Mouse (Mus musculus) CH12.LX (cell line): Measurements from ENCODE around the gene Fam228b. TPM values are rescaled to one million over a fixed set of nuclear protein-coding genes. Genes with fewer than 3 reads are reported as not detected.

Experiments used
- DNase-seq: peaks from one replicate; pipeline ENCODE4 v3.0.0-alpha.2; 2013; ENCODE audit errors: extremely low read depth
- H3K27ac ChIP-seq: 2 replicates; pipeline ENCODE4 v1.5.1; 2012; ENCODE audit warnings: low read depth, mild to moderate bottlenecking, control low read depth, moderate library complexity; ENCODE audit not compliant: insufficient read depth
- H3K27me3 ChIP-seq: replicated peaks from 2 replicates; pipeline ENCODE3; 2012; ENCODE audit warnings: inconsistent platforms
- H3K36me3 ChIP-seq, 2 experiments: replicated peaks in 1 of 2; 2 replicates each; pipeline versions ENCODE3 to v1.6.1; 2012; ENCODE audit warnings: inconsistent platforms in 1 of 2, low read length in 1 of 2, mild to moderate bottlenecking in 1 of 2, mixed read lengths in 1 of 2, moderate library complexity in 1 of 2; ENCODE audit not compliant: control insufficient read depth in 1 of 2, insufficient read depth in 1 of 2
- H3K4me1 ChIP-seq, 2 experiments: 2 replicates each; pipeline ENCODE4 v1.6.1; 2012; ENCODE audit warnings: inconsistent platforms in 1 of 2, moderate library complexity in 1 of 2; ENCODE audit not compliant: insufficient read depth in 2 of 2, control insufficient read depth in 1 of 2
- H3K4me2 ChIP-seq: 2 replicates; pipeline ENCODE4 v1.6.1; 2012; ENCODE audit warnings: low read depth, mild to moderate bottlenecking, control low read depth; ENCODE audit not compliant: poor library complexity, insufficient read depth, severe bottlenecking
- H3K4me3 ChIP-seq, 3 experiments: fragments of 150-350 bp in 1 of 3; sonication (generic) in 1 of 3; replicated peaks in 1 of 3; 2 replicates each; pipeline versions ENCODE3 to v1.5.1; 2011 to 2012; ENCODE audit warnings: low read depth in 2 of 3, low read length in 2 of 3, mild to moderate bottlenecking in 2 of 3, moderate library complexity in 2 of 3, control low read depth in 1 of 3, improper control_type of control experiment in 1 of 3, inconsistent platforms in 1 of 3, mixed read lengths in 1 of 3; ENCODE audit not compliant: poor library complexity in 1 of 3
- H3K79me2 ChIP-seq: replicated peaks from 2 replicates; pipeline ENCODE4 v1.6.1; 2012; ENCODE audit warnings: mild to moderate bottlenecking, moderate library complexity; ENCODE audit not compliant: control insufficient read depth, poor library complexity, insufficient read depth, severe bottlenecking; ENCODE audit errors: extremely low read depth
- H3K9ac ChIP-seq: 2 replicates; pipeline ENCODE4 v1.6.1; 2012; ENCODE audit warnings: low read depth, mild to moderate bottlenecking, control low read depth, moderate library complexity; ENCODE audit not compliant: insufficient read depth
- H3K9me3 ChIP-seq: replicated peaks from 2 replicates; pipeline ENCODE3; 2012; ENCODE audit warnings: low read length, inconsistent platforms, mixed read lengths
- BHLHE40 ChIP-seq: IDR thresholded peaks from 2 replicates; pipeline ENCODE4 v1.6.1; 2011; ENCODE audit warnings: mild to moderate bottlenecking, low read depth, low read length, improper control_type of control experiment
- CHD1 ChIP-seq: IDR thresholded peaks from 2 replicates; pipeline ENCODE4 v1.6.1; 2012; ENCODE audit warnings: low read depth, low read length, improper control_type of control experiment, inconsistent platforms
- CHD2 ChIP-seq: IDR thresholded peaks from 2 replicates; pipeline ENCODE4 v1.6.1; 2011; ENCODE audit warnings: low read length, improper control_type of control experiment
- CTCF ChIP-seq, 2 experiments: IDR thresholded peaks in 1 of 2; conservative IDR thresholded peaks in 1 of 2; 2 replicates each; pipeline ENCODE4 v1.5.1; 2011 to 2012; ENCODE audit warnings: low read depth in 2 of 2, low read length in 2 of 2, improper control_type of control experiment in 1 of 2, inconsistent platforms in 1 of 2, mild to moderate bottlenecking in 1 of 2, moderate library complexity in 1 of 2
- EP300 ChIP-seq: IDR thresholded peaks from 2 replicates; pipeline ENCODE4 v1.6.1; 2011; ENCODE audit warnings: low read length, improper control_type of control experiment
- HCFC1 ChIP-seq: IDR thresholded peaks from 2 replicates; pipeline ENCODE4 v1.6.1; 2012; ENCODE audit warnings: low read depth, mild to moderate bottlenecking, inconsistent platforms, low read length, improper control_type of control experiment
- KAT2A ChIP-seq: IDR thresholded peaks from 2 replicates; pipeline ENCODE4 v1.6.1; 2012; ENCODE audit warnings: low read length, improper control_type of control experiment, inconsistent platforms; ENCODE audit not compliant: insufficient replicate concordance
- MAFK ChIP-seq: IDR thresholded peaks from 2 replicates; pipeline ENCODE4 v1.6.1; 2011; ENCODE audit warnings: low read length, improper control_type of control experiment; ENCODE audit not compliant: insufficient replicate concordance
- MAX ChIP-seq: IDR thresholded peaks from 2 replicates; pipeline ENCODE4 v1.6.1; 2011; ENCODE audit warnings: low read length, improper control_type of control experiment
- MEF2A ChIP-seq: IDR thresholded peaks from 2 replicates; pipeline ENCODE4 v1.6.1; 2014; ENCODE audit warnings: low read depth, mild to moderate bottlenecking, inconsistent platforms, low read length, improper control_type of control experiment, borderline replicate concordance
- MXI1 ChIP-seq: IDR thresholded peaks from 2 replicates; pipeline ENCODE4 v1.6.1; 2011; ENCODE audit warnings: mild to moderate bottlenecking, low read depth, low read length, improper control_type of control experiment
- MYC ChIP-seq: IDR thresholded peaks from 2 replicates; pipeline ENCODE4 v1.6.1; 2011; ENCODE audit warnings: low read depth, mild to moderate bottlenecking, improper control_type of control experiment, low read length
- NELFE ChIP-seq: IDR thresholded peaks from 2 replicates; pipeline ENCODE4 v1.6.1; 2011; ENCODE audit warnings: low read depth, low read length, improper control_type of control experiment
- PAX5 ChIP-seq: IDR thresholded peaks from 2 replicates; pipeline ENCODE4 v1.6.1; 2012; ENCODE audit warnings: low read length, inconsistent platforms, mixed read lengths
- POLR2AphosphoS2 ChIP-seq: IDR thresholded peaks from 2 replicates; pipeline ENCODE4 v1.6.1; 2011; ENCODE audit warnings: low read depth, low read length, improper control_type of control experiment
- RAD21 ChIP-seq: IDR thresholded peaks from 2 replicates; pipeline ENCODE4 v1.6.1; 2011; ENCODE audit warnings: low read depth, mild to moderate bottlenecking, low read length, improper control_type of control experiment, moderate library complexity
- RCOR1 ChIP-seq: conservative IDR thresholded peaks from 2 replicates; pipeline ENCODE4 v1.6.1; 2012; ENCODE audit warnings: low read depth, mild to moderate bottlenecking, inconsistent platforms, low read length, improper control_type of control experiment
- SIN3A ChIP-seq: IDR thresholded peaks from 2 replicates; pipeline ENCODE4 v1.6.1; 2012; ENCODE audit warnings: low read length, improper control_type of control experiment, inconsistent platforms
- SMC3 ChIP-seq: IDR thresholded peaks from 2 replicates; pipeline ENCODE4 v1.6.1; 2011; ENCODE audit warnings: low read depth, low read length, improper control_type of control experiment
- USF1 ChIP-seq: IDR thresholded peaks from 2 replicates; pipeline ENCODE4 v1.6.1; 2014; ENCODE audit warnings: low read depth, mild to moderate bottlenecking, inconsistent platforms, low read length, improper control_type of control experiment
- ZMIZ1 ChIP-seq: IDR thresholded peaks from 2 replicates; pipeline ENCODE4 v1.6.1; 2012; ENCODE audit warnings: low read depth, mild to moderate bottlenecking, inconsistent platforms, low read length, improper control_type of control experiment
- ZNF384 ChIP-seq: IDR thresholded peaks from 2 replicates; pipeline ENCODE4 v1.6.1; 2012; ENCODE audit warnings: low read depth, low read length, improper control_type of control experiment, inconsistent platforms
- dilution Hi-C: fragments of 300-500 bp; cut with MboI; formaldehyde crosslinking; loops from 2 replicates; pipeline ENCODE4 v1.14.3; 2020; ENCODE audit warnings: low sequenced_read_pairs; ENCODE audit not compliant: extremely low pct_unique_long_range_greater_than_20kb, extremely low pct_ligation_motif_present
- in situ Hi-C: fragments of 300-500 bp; cut with MboI; formaldehyde crosslinking; loops from 3 replicates; pipeline ENCODE4 v1.14.3; 2019; ENCODE audit warnings: low sequenced_read_pairs, low pct_ligation_motif_present, low pct_unique_long_range_greater_than_20kb, mixed read lengths
- polyA plus RNA-seq: library from polyadenylated mRNA; unstranded; fragments of >175 nt; gene quantifications from 2 replicates; pipeline ENCODE4 v1.2.1, GENCODE M21; 2012; ENCODE audit warnings: low read depth; ENCODE audit not compliant: insufficient read length
- total RNA-seq, 2 experiments: library from RNA; depleted of rRNA; stranded (reverse); fragments of 300-350 nt in 1 of 2; fragments of >200 nt in 1 of 2; gene quantifications; 2 replicates each; pipeline ENCODE4 v1.2.3; 2012 to 2014

Fam228b gene
- total and polyA plus RNA-seq, 3 experiments, result 0.13 TPM; not detected in 2

GRCm38 (mm10) chr12:4742183-4742582 is 26.9 kb downstream of the Fam228b start:
- H3K9ac ChIP-seq, result no peak overlapping the region
- no peaks in the 10 kb centered on the region for H3K79me2 ChIP-seq
- no peak overlapping the region for H3K4me3 ChIP-seq
- DNase-seq, result peak; percentile 15
- H3K9me3 ChIP-seq, result no peaks in the 10 kb centered on the region
- no peaks in the 10 kb centered on the region for H3K27me3 ChIP-seq
- no peak overlapping the region for H3K27ac ChIP-seq
- in situ Hi-C loops (no loop called here), dilution Hi-C loops (no loop called here)
- TF ChIP-seq BHLHE40 (no peak), MXI1 (no peak), MEF2A (no peak), MYC (no peak), CTCF (conservative IDR thresholded peaks at IDR 0.05 in 1 of 2, IDR thresholded peaks at IDR 0.05 in 1 of 2; ENCODE audit: low read depth in 2 of 2, low read length in 2 of 2) (peak in 1 of 2 experiments; percentile 58; a peak in 2 of 4 replicates), RCOR1 (no peak), ZNF384 (no peak), SMC3 (peak; percentile 29; the same call in 1 of the 2 replicates), RAD21 (peak; percentile 50), CHD2 (no peak), USF1 (no peak), CHD1 (no peak)
- no peaks in the 10 kb centered on the region for H3K36me3 ChIP-seq
- H3K4me2 ChIP-seq, result no peak overlapping the region
- no peaks in the 10 kb centered on the region for H3K4me1 ChIP-seq

GRCm38 (mm10) chr12:4740823-4741222 is 28.2 kb downstream of the Fam228b start:
- TF ChIP-seq USF1 (no peak), BHLHE40 (no peak), POLR2AphosphoS2 (no peak), MAFK (no peak), EP300 (no peak), SIN3A (no peak), KAT2A (no peak), CTCF (conservative IDR thresholded peaks at IDR 0.05 in 1 of 2, IDR thresholded peaks at IDR 0.05 in 1 of 2; ENCODE audit: low read depth in 2 of 2, low read length in 2 of 2) (no peak), NELFE (no peak), PAX5 (no peak), ZMIZ1 (no peak), MAX (no peak), CHD2 (no peak), RCOR1 (no peak), HCFC1 (no peak)
- dilution Hi-C loops (no loop called here), in situ Hi-C loops (no loop called here)
- H3K27ac ChIP-seq, result no peak overlapping the region
- no peak for DNase-seq
- no peaks in the 10 kb centered on the region for H3K4me1 ChIP-seq
- H3K36me3 ChIP-seq, result no peaks in the 10 kb centered on the region
- no peak overlapping the region for H3K4me2 ChIP-seq
- H3K79me2 ChIP-seq, result no peaks in the 10 kb centered on the region
- H3K9ac ChIP-seq, result no peak overlapping the region
- H3K4me3 ChIP-seq, result no peak overlapping the region
- no peaks in the 10 kb centered on the region for H3K9me3 ChIP-seq
- H3K27me3 ChIP-seq, result no peaks in the 10 kb centered on the region
